Mouse (Mus musculus) brown adipose tissue, adult 24 weeks (tissue): ENCODE data around the gene Srcin1. TPM values are rescaled to one million over a fixed set of nuclear protein-coding genes. Genes with fewer than 3 reads are reported as not detected.

ENCODE experiments used
- H3K27ac ChIP-seq: fragments of 200-500 bp; replicated peaks from 2 replicates; pipeline ENCODE4 v1.5.1; 2012; ENCODE audit warnings: low read depth, mild to moderate bottlenecking, low read length
- H3K4me1 ChIP-seq: fragments of 200-500 bp; 2 replicates; pipeline ENCODE4 v1.6.1; 2012; ENCODE audit warnings: low read length, mixed read lengths; ENCODE audit not compliant: control insufficient read depth, insufficient read depth, insufficient read length
- H3K4me3 ChIP-seq: fragments of 200-500 bp; 2 replicates; pipeline ENCODE4 v1.5.1; 2012; ENCODE audit warnings: low read depth, mild to moderate bottlenecking, low read length, moderate library complexity; ENCODE audit not compliant: insufficient read depth
- polyA plus RNA-seq: library from polyadenylated mRNA; stranded (reverse); fragments of >200 nt; gene quantifications from 2 replicates; pipeline ENCODE4 v1.2.4, GENCODE M21; 2012; ENCODE audit not compliant: missing spikeins, insufficient read depth, insufficient read length

The Srcin1 gene
- polyA plus RNA-seq, 1 experiment: 0.32 TPM

- no peak overlapping the region for H3K4me3 ChIP-seq
- H3K27ac ChIP-seq: no peak overlapping the region
- no peaks in the 10 kb centered on the region; the same call in 1 of the 2 replicates for H3K4me1 ChIP-seq
These were observed 109.4 kb downstream of the Srcin1 start for GRCm38 (mm10) chr11:97466444-97467160.

GRCm38 (mm10) chr11:97465957-97466356, 110.0 kb downstream of the Srcin1 start:
- Histone ChIP-seq H3K27ac (no peak overlapping the region), H3K4me1 (no peaks in the 10 kb centered on the region; the same call in 1 of the 2 replicates), H3K4me3 (no peak overlapping the region)

GRCm38 (mm10) chr11:97463991-97464390, 112.0 kb downstream of the Srcin1 start:
- Histone ChIP-seq H3K27ac (no peak overlapping the region), H3K4me3 (no peak overlapping the region), H3K4me1 (no peaks in the 10 kb centered on the region; the same call in 1 of the 2 replicates)

DNA sequence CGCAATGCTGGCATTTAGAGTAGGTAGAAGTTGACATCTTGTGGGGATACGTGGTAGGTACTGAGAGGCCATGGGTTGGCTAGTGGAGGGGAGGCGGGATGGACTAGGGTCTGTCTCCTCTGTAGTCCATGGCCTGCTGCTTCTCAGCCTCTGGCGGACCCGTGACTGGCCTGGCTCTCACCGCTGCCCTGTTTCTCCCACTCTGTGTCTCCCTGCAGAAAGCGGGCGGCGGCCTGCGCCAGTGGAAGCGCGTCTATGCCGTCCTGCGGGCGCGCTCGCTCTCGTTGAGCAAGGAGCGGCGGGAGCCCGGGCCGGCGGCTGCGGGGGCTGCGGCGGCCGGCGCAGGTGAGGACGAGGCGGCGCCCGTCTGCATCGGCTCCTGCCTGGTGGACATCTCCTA, 112.8 kb downstream of the Srcin1 start:
- Histone ChIP-seq H3K4me1 (no peaks in the 10 kb centered on the region; the same call in 1 of the 2 replicates), H3K27ac (no peak overlapping the region), H3K4me3 (no peak overlapping the region)

- Histone ChIP-seq H3K4me3 (no peak overlapping the region), H3K27ac (no peak overlapping the region), H3K4me1 (no peaks in the 10 kb centered on the region; the same call in 1 of the 2 replicates)
These were observed 113.4 kb downstream of the Srcin1 start for GRCm38 (mm10) chr11:97462538-97462937.

DNA sequence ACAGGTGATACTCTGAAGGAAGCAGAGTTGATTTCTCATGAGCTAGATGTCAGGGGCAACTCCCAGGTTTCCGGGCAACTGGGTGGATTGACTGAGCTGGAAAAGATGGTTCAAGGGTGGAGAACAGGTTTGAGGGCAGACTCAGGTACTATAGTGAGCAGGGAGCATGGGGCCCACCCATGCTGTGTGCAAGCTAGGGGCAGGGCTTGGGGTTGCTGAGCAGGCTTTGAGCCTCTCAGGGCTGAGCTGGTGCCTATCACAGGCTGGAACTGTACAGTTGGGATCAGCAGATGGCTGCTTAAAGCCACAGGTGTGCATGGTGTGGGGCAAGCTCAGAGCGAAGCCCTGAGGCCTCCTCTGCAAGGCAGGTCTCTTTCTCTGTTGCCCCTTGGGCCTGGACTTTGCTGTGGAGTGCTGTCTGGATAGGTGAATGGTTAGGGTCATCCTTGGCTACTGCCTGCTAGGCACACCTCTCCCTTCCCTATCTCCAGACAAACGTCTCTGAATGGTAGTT, 114.6 kb downstream of the Srcin1 start:
- H3K27ac ChIP-seq: no peak overlapping the region
- no peaks in the 10 kb centered on the region; the same call in 1 of the 2 replicates for H3K4me1 ChIP-seq

More for the DNA sequence above, 114.6 kb downstream of the Srcin1 start:
- no peak overlapping the region for H3K4me3 ChIP-seq

Other genes starting within 250 kb of the Srcin1 start
- gene Gpr179, start 224.1 kb downstream of the Srcin1 start, polyA plus RNA-seq: not detected in 2 replicates
- gene Socs7, start 213.6 kb downstream of the Srcin1 start, polyA plus RNA-seq: 5.7 and 6.3 TPM in 2 replicates
- 5.5 and 6.7 TPM in 2 replicates for gene Arhgap23, start 160.7 kb downstream of the Srcin1 start, polyA plus RNA-seq
- not detected in 2 replicates for gene 4933428G20Rik, start 75.8 kb downstream of the Srcin1 start, polyA plus RNA-seq
- not detected in 2 replicates for gene Epop, start 53.5 kb upstream of the Srcin1 start, polyA plus RNA-seq
- 10.9 and 12.9 TPM in 2 replicates for gene Mllt6, start 87.2 kb upstream of the Srcin1 start, polyA plus RNA-seq
- gene Cisd3, start 109.6 kb upstream of the Srcin1 start, polyA plus RNA-seq: 420 and 579 TPM in 2 replicates
- 6.8 and 12.7 TPM in 2 replicates for gene Pcgf2, start 124.3 kb upstream of the Srcin1 start, polyA plus RNA-seq
- 364 and 464 TPM in 2 replicates for gene Psmb3, start 127.2 kb upstream of the Srcin1 start, polyA plus RNA-seq
- gene Pip4k2b, start 168.5 kb upstream of the Srcin1 start, polyA plus RNA-seq: 6.1 and 10.3 TPM in 2 replicates
- 5.8 and 7.1 TPM in 2 replicates for gene Cwc25, start 190.4 kb upstream of the Srcin1 start, polyA plus RNA-seq
- gene 1700001P01Rik, start 199.7 kb upstream of the Srcin1 start, polyA plus RNA-seq: not detected in 2 replicates
- gene Rpl23, start 206.3 kb upstream of the Srcin1 start, polyA plus RNA-seq: 268 and 348 TPM in 2 replicates
- 56.3 and 58.1 TPM in 2 replicates for gene Lasp1, start 222.8 kb upstream of the Srcin1 start, polyA plus RNA-seq